Mouse (Mus musculus): ENCODE data around the gene Rab1b. TPM values are rescaled to one million over a fixed set of nuclear protein-coding genes. Genes with fewer than 3 reads are reported as not detected.

Gene Rab1b
- polyA plus RNA-seq, 1 experiment from 2014 or later: 126 TPM

- Histone ChIP-seq H3K27me3 (replicated peaks) (peaks cover 48% of the 10 kb centered on the region), H3K9me3 (replicated peaks) (no peaks in the 10 kb centered on the region), H3K4me1 (peaks cover 72% of the 10 kb centered on the region), H3K4me3 (peak within 1 kb of the TSS; percentile 56), H3K36me3 (no peaks in the 10 kb centered on the region), H3K27ac (peak within 1 kb of the TSS; percentile 83), H3K9ac (peak within 1 kb of the TSS; percentile 71), H3K4me2 (peak within 1 kb of the TSS; percentile 92)
- 2% methylated on average over 56 of the region's 56 CpGs for WGBS (ENCODE audit: insufficient replicate concordance)
- peak; percentile 17 for ATAC-seq
Observed at GRCm38 (mm10) chr19:5067867-5068569, 38.9 kb downstream of the Rab1b start, which contains the start of gene Cd248. Cd248 (plus strand) TSS chr19:5068078.

GRCm38 (mm10) chr19:5067040-5067799 lies 39.7 kb downstream of the Rab1b start:
- Histone ChIP-seq H3K36me3 (no peaks in the 10 kb centered on the region), H3K4me2 (peak overlapping the region; percentile 92), H3K9me3 (replicated peaks) (no peaks in the 10 kb centered on the region), H3K27ac (peak overlapping the region; percentile 83), H3K4me1 (peaks cover 70% of the 10 kb centered on the region), H3K9ac (peak overlapping the region; percentile 71), H3K27me3 (replicated peaks) (peaks cover 55% of the 10 kb centered on the region), H3K4me3 (peak overlapping the region; percentile 56)
- 4% methylated on average over 15 of the region's 15 CpGs for WGBS (ENCODE audit: insufficient replicate concordance)
- ATAC-seq: peak; percentile 85

GRCm38 (mm10) chr19:5065104-5065503 lies 41.8 kb downstream of the Rab1b start:
- Histone ChIP-seq H3K36me3 (no peaks in the 10 kb centered on the region), H3K4me2 (no peak overlapping the region), H3K9me3 (replicated peaks) (no peaks in the 10 kb centered on the region), H3K9ac (no peak overlapping the region), H3K27me3 (replicated peaks) (peaks cover 41% of the 10 kb centered on the region), H3K27ac (no peak overlapping the region), H3K4me3 (no peak overlapping the region), H3K4me1 (peaks cover 63% of the 10 kb centered on the region)
- WGBS (ENCODE audit: insufficient replicate concordance): 61% methylated on average over 7 of the region's 7 CpGs
- ATAC-seq: no peak

- H3K9me3 ChIP-seq (replicated peaks): no peaks in the 10 kb centered on the region
- peaks cover 30% of the 10 kb centered on the region for H3K27me3 ChIP-seq (replicated peaks)
- no peak overlapping the region for H3K9ac ChIP-seq
- no peaks in the 10 kb centered on the region for H3K36me3 ChIP-seq
- ATAC-seq: no peak
- H3K4me1 ChIP-seq: peaks cover 61% of the 10 kb centered on the region
- 57% methylated on average over 6 of the region's 6 CpGs for WGBS (ENCODE audit: insufficient replicate concordance)
- no peak overlapping the region for H3K4me2 ChIP-seq
- H3K27ac ChIP-seq: no peak overlapping the region
- H3K4me3 ChIP-seq: no peak overlapping the region
Observed at GRCm38 (mm10) chr19:5062446-5062845, 44.4 kb downstream of the Rab1b start.

GRCm38 (mm10) chr19:5062041-5062440 lies 44.8 kb downstream of the Rab1b start:
- WGBS (ENCODE audit: insufficient replicate concordance): 56% methylated on average over 5 of the region's 5 CpGs
- H3K27me3 ChIP-seq (replicated peaks): peaks cover 25% of the 10 kb centered on the region
- H3K27ac ChIP-seq: no peak overlapping the region
- H3K36me3 ChIP-seq: no peaks in the 10 kb centered on the region
- no peak for ATAC-seq
- peaks cover 58% of the 10 kb centered on the region for H3K4me1 ChIP-seq
- H3K4me3 ChIP-seq: no peak overlapping the region
- no peak overlapping the region for H3K4me2 ChIP-seq
- no peak overlapping the region for H3K9ac ChIP-seq
- H3K9me3 ChIP-seq (replicated peaks): no peaks in the 10 kb centered on the region

GRCm38 (mm10) chr19:5060365-5061330 lies 46.2 kb downstream of the Rab1b start:
- H3K4me1 ChIP-seq: peaks cover 63% of the 10 kb centered on the region
- peak overlapping the region; percentile 11; the same call in 1 of the 2 replicates for H3K27ac ChIP-seq
- peaks cover 26% of the 10 kb centered on the region for H3K27me3 ChIP-seq (replicated peaks)
- WGBS (ENCODE audit: insufficient replicate concordance): 41% methylated on average over 5 of the region's 5 CpGs
- H3K36me3 ChIP-seq: no peaks in the 10 kb centered on the region
- no peak for ATAC-seq
- H3K4me3 ChIP-seq: no peak overlapping the region
- no peak overlapping the region for H3K9ac ChIP-seq
- H3K9me3 ChIP-seq (replicated peaks): no peaks in the 10 kb centered on the region
- no peak overlapping the region for H3K4me2 ChIP-seq

- H3K27me3 ChIP-seq (replicated peaks): peaks cover 38% of the 10 kb centered on the region
- no peaks in the 10 kb centered on the region for H3K9me3 ChIP-seq (replicated peaks)
- peak; percentile 44 for ATAC-seq
- peak overlapping the region; percentile 49 for H3K27ac ChIP-seq
- no peaks in the 10 kb centered on the region for H3K36me3 ChIP-seq
- H3K4me2 ChIP-seq: peak overlapping the region; percentile 4; the same call in 1 of the 2 replicates
- no peak overlapping the region for H3K9ac ChIP-seq
- no peak overlapping the region for H3K4me3 ChIP-seq
- peaks cover 54% of the 10 kb centered on the region for H3K4me1 ChIP-seq
- 19% methylated on average over 10 of the region's 10 CpGs for WGBS (ENCODE audit: insufficient replicate concordance)
Observed at GRCm38 (mm10) chr19:5058801-5059771, 47.8 kb downstream of the Rab1b start.

- 26% methylated on average over 16 of the region's 16 CpGs for WGBS (ENCODE audit: insufficient replicate concordance)
- no peaks in the 10 kb centered on the region for H3K9me3 ChIP-seq (replicated peaks)
- H3K27ac ChIP-seq: no peak overlapping the region
- no peaks in the 10 kb centered on the region for H3K36me3 ChIP-seq
- no peak for ATAC-seq
- no peak overlapping the region for H3K4me2 ChIP-seq
- no peak overlapping the region for H3K4me3 ChIP-seq
- no peak overlapping the region for H3K9ac ChIP-seq
- peaks cover 45% of the 10 kb centered on the region for H3K27me3 ChIP-seq (replicated peaks)
- H3K4me1 ChIP-seq: peaks cover 54% of the 10 kb centered on the region
Observed at GRCm38 (mm10) chr19:5057876-5058775, 48.7 kb downstream of the Rab1b start.

GRCm38 (mm10) chr19:5056251-5056650 lies 50.6 kb downstream of the Rab1b start:
- Histone ChIP-seq H3K9me3 (replicated peaks) (no peaks in the 10 kb centered on the region), H3K4me2 (no peak overlapping the region), H3K36me3 (no peaks in the 10 kb centered on the region), H3K27ac (no peak overlapping the region), H3K4me3 (no peak overlapping the region), H3K4me1 (peaks cover 49% of the 10 kb centered on the region), H3K9ac (no peak overlapping the region), H3K27me3 (replicated peaks) (peaks cover 56% of the 10 kb centered on the region)
- no peak for ATAC-seq
- 18% methylated on average over 6 of the region's 6 CpGs for WGBS (ENCODE audit: insufficient replicate concordance)

GRCm38 (mm10) chr19:5053909-5054308 lies 53.0 kb downstream of the Rab1b start:
- ATAC-seq: peak; percentile 20; the same call in 1 of the 2 replicates
- H3K27ac ChIP-seq: no peak overlapping the region
- WGBS (ENCODE audit: insufficient replicate concordance): 27% methylated on average over 9 of the region's 9 CpGs

More at GRCm38 (mm10) chr19:5053909-5054308, 53.0 kb downstream of the Rab1b start:
- Histone ChIP-seq H3K27me3 (replicated peaks) (peaks cover 63% of the 10 kb centered on the region), H3K36me3 (peaks cover 10% of the 10 kb centered on the region), H3K9ac (no peak overlapping the region), H3K9me3 (replicated peaks) (no peaks in the 10 kb centered on the region), H3K4me3 (no peak overlapping the region), H3K4me2 (no peak overlapping the region), H3K4me1 (peaks cover 42% of the 10 kb centered on the region)

All from liver, embryonic 12.5 days (tissue).